Mouse (Mus musculus) lung, embryonic 16.5 days (tissue): Measurements from ENCODE around the gene Fam78b. TPM values are rescaled to one million over a fixed set of nuclear protein-coding genes. Genes with fewer than 3 reads are reported as not detected.

Experiments
- ATAC-seq: fragments of 200-750 bp; cut with Nextera tagmentation; 2 replicates; pipeline ENCODE4 v1.8.0; 2017; ENCODE audit warnings: low read depth, mild to moderate bottlenecking, moderate library complexity
- H3K27ac ChIP-seq: fragments of 300-500 bp; sonication (generic); 2 replicates; pipeline ENCODE4 v1.5.1; 2014; ENCODE audit warnings: mild to moderate bottlenecking, control low read depth, low read length
- H3K27me3 ChIP-seq: fragments of 300-500 bp; sonication (generic); 2 replicates; pipeline ENCODE4 v1.6.1; 2014; ENCODE audit warnings: low read depth, low read length, mixed read lengths; ENCODE audit not compliant: control insufficient read depth, insufficient read depth
- H3K36me3 ChIP-seq: fragments of 300-500 bp; sonication (generic); 2 replicates; pipeline ENCODE4 v1.6.1; 2014; ENCODE audit warnings: low read length; ENCODE audit not compliant: control insufficient read depth, insufficient read depth
- H3K4me1 ChIP-seq: fragments of 300-500 bp; sonication (generic); replicated peaks from 2 replicates; pipeline ENCODE4 v1.6.1; 2014; ENCODE audit warnings: low read length, mixed read lengths; ENCODE audit not compliant: control insufficient read depth, insufficient read depth
- H3K4me2 ChIP-seq: fragments of 300-500 bp; sonication (generic); 2 replicates; pipeline ENCODE4 v1.6.1; 2014; ENCODE audit warnings: low read depth, low read length, control low read depth
- H3K4me3 ChIP-seq: fragments of 300-500 bp; sonication (generic); 2 replicates; pipeline ENCODE4 v1.5.1; 2014; ENCODE audit warnings: mild to moderate bottlenecking, low read length, control low read depth
- H3K9ac ChIP-seq: fragments of 300-500 bp; sonication (generic); 2 replicates; pipeline ENCODE4 v1.6.1; 2014; ENCODE audit warnings: low read length, control low read depth
- H3K9me3 ChIP-seq: fragments of 300-500 bp; sonication (generic); 2 replicates; pipeline ENCODE4 v1.6.1; 2016; ENCODE audit warnings: low read length; ENCODE audit not compliant: control insufficient read depth
- WGBS: fragments of 180-500 bp; shearing (Covaris S2); extraction: QIAGEN DNeasy Blood & Tissue Kit; methylation state at CpG from one replicate; pipeline ENCODE4 v1.1.7; 2014; 5-methylcytosine and 5-hydroxymethylcytosine counted together
- polyA plus RNA-seq: library from polyadenylated mRNA; unstranded; fragments of >200 nt; fragmentation: Nextera tagmentation; extraction: Ambion mirVana; gene quantifications from 2 replicates; pipeline ENCODE4 v1.2.1, GENCODE M21; 2015

The Fam78b gene
- polyA plus RNA-seq, 1 experiment from 2014 or later = 0.18 TPM

DNA sequence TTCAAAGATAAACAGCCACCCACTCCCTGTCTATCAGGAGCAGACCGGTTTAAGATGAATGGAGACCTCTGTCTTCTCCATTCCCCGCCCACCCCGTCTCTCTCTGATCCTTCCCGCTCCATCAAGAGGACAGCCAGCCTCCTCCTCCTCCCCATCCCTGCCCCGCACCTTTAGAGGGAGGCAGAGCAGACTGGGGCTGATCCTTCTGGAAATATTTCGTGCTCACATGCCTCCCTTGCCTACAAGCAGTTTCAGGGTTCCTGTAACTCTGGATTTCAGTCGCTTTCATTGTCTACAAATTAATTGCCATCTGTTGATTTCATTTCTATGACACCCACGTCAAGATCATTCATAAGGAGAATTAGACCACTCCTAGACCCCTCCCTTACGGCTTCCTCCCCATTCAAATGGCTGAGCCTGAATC lies 20.8 kb downstream of the Fam78b start:
- Histone ChIP-seq H3K27me3 (no peaks in the 10 kb centered on the region), H3K9me3 (no peaks in the 10 kb centered on the region), H3K4me3 (no peak overlapping the region), H3K4me1 (no peaks in the 10 kb centered on the region), H3K36me3 (no peaks in the 10 kb centered on the region), H3K27ac (no peak overlapping the region), H3K4me2 (no peak overlapping the region), H3K9ac (no peak overlapping the region)
- WGBS = 34% methylated on average over 9 of the region's 9 CpGs
- no peak for ATAC-seq

DNA sequence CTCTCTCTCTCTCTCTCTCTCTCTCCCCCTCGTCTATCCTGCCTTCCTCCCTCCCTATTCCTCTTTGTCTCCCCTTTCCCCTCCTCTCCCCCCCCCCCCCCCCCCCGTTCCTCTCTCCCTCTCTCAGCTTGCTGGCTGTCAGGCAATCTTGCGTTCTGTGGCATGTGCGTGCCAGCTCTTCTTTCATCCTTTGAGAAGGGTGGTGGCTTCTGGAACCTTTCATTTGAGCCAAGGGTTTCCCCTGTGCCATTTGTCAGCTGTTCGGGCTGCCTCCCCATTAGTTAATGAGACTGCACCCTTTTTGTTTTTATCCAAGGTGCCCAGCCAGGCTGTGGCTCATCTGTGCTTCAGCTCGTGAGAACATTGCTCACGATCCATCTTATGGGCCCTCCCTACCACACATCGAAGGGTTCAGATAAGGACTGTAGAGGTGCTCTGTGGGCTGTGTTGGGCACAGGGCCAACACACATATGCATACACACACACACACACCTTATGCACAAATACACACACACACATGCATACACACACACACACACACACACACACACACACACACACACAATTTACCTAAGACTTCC lies 21.4 kb downstream of the Fam78b start:
- Histone ChIP-seq H3K4me1 (no peaks in the 10 kb centered on the region), H3K36me3 (no peaks in the 10 kb centered on the region), H3K27ac (no peak overlapping the region), H3K4me2 (no peak overlapping the region), H3K27me3 (no peaks in the 10 kb centered on the region), H3K9ac (no peak overlapping the region), H3K4me3 (no peak overlapping the region), H3K9me3 (no peaks in the 10 kb centered on the region; the same call in 1 of the 2 replicates)
- no peak for ATAC-seq
- 42% methylated on average over 6 of the region's 8 CpGs for WGBS

- no peak overlapping the region for H3K27ac ChIP-seq
- no peaks in the 10 kb centered on the region for H3K27me3 ChIP-seq
- no peaks in the 10 kb centered on the region for H3K4me1 ChIP-seq
- H3K4me3 ChIP-seq = no peak overlapping the region
- no peak for ATAC-seq
- no peak overlapping the region for H3K9ac ChIP-seq
- H3K9me3 ChIP-seq = no peaks in the 10 kb centered on the region; the same call in 1 of the 2 replicates
- 83% methylated on average over 11 of the region's 11 CpGs for WGBS
- H3K4me2 ChIP-seq = no peak overlapping the region
- no peaks in the 10 kb centered on the region for H3K36me3 ChIP-seq
Observed at GRCm38 (mm10) chr1:167023794-167024193, 22.6 kb downstream of the Fam78b start.

- Histone ChIP-seq H3K4me2 (no peak overlapping the region), H3K9ac (no peak overlapping the region), H3K4me3 (no peak overlapping the region), H3K27me3 (no peaks in the 10 kb centered on the region), H3K9me3 (no peaks in the 10 kb centered on the region; the same call in 1 of the 2 replicates), H3K36me3 (no peaks in the 10 kb centered on the region), H3K4me1 (no peaks in the 10 kb centered on the region), H3K27ac (no peak overlapping the region)
- WGBS = 51% methylated on average over 4 of the region's 4 CpGs
- no peak for ATAC-seq
Observed at GRCm38 (mm10) chr1:167024961-167025360, 23.7 kb downstream of the Fam78b start.

DNA sequence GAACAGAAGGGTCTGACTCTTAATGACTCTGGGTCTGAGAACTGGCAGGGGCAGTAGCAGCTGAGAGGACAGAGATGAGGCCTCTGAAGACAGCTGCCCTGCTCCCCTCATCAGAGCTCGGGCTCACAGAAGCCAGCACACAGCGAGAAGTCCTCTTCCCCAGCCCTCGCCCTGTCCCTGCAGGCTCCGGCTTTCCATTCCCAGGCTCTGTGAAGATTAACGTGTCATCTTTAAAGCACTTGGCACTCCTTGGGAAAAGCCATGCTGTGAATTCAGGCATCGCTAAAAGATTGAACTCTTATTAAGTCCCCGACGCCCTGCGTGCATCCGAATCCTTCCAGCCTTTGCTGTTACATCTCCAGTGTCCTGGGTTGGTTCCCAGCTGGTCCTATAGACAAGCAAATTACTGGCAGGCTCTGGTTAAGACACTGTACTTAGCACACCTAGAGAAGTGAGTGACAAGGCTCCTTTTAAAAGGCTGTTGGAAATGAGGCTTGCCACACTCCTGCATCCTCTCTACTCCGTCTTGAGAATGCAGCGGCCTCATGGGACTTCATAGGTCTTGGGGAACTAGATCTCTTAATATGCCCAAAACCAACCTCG lies 30.9 kb downstream of the Fam78b start:
- H3K4me2 ChIP-seq = no peak overlapping the region
- H3K27ac ChIP-seq = no peak overlapping the region
- 70% methylated on average over 13 of the region's 13 CpGs for WGBS
- no peaks in the 10 kb centered on the region for H3K27me3 ChIP-seq
- H3K36me3 ChIP-seq = no peaks in the 10 kb centered on the region
- H3K4me3 ChIP-seq = no peak overlapping the region
- no peaks in the 10 kb centered on the region; the same call in 1 of the 2 replicates for H3K9me3 ChIP-seq
- ATAC-seq = no peak
- no peak overlapping the region for H3K9ac ChIP-seq
- no peaks in the 10 kb centered on the region for H3K4me1 ChIP-seq

- Histone ChIP-seq H3K27ac (no peak overlapping the region), H3K9ac (no peak overlapping the region), H3K4me2 (no peak overlapping the region), H3K4me1 (no peaks in the 10 kb centered on the region), H3K36me3 (no peaks in the 10 kb centered on the region), H3K4me3 (no peak overlapping the region), H3K27me3 (no peaks in the 10 kb centered on the region), H3K9me3 (no peaks in the 10 kb centered on the region)
- no peak for ATAC-seq
- 68% methylated on average over 1 of the region's 1 CpGs for WGBS
Observed at GRCm38 (mm10) chr1:167034435-167034834, 33.2 kb downstream of the Fam78b start.

DNA sequence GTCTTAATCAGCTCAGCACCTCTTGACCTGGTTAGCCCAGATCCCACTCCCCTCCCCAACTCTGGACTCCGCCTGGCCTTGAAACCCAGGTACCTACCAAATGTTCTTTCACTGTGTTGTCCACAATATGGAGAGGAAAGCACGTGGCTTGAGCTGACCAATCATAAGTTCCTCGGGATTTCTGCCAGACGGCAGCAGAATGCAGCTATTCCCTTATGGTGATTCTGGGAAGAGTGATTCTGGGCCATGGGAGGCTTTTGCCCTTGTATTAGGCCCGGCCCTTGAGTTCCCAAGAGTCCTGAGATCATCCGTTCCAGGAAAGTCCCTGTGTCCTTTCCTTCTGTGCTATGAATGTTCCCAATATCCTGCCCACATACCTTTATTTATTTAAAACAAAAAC lies 41.3 kb downstream of the Fam78b start:
- no peaks in the 10 kb centered on the region for H3K36me3 ChIP-seq
- no peak for ATAC-seq

DNA sequence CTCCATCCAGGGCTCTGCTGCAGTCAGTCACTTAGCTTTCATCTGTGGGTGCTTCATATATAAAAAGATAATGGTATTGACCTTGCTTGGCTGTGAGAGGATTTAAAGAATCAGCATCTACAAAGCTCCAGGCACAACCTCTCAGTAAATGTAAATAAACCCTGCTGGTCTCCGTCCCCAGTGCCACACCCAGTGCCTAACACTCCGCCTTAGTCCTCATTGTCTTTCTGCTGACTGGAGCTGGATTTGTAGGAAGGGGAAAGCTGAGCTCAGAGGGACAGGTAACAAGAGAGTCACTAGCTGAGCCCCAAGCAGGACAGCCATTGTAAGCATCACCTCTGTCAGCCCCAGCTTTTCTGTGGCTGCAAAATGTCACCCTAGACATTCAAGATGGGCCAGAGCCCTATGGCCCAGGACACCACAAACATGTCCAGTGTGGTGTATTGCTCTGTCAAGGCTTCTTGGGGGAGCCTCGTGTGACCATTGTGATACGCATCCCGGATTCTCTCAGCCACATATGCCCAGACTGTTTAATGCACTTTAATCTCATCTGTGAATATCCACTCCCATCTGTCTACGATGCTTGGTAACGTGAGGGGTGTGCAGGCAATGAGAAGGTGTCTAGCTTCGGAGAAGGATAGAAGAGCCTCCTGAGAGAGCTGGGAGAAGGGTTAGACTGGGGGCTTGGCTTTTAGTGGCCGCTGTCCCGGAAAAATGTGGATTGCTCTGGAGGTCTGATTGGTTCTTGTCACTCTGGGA lies 45.1 kb downstream of the Fam78b start:
- H3K9ac ChIP-seq = no peak overlapping the region
- no peaks in the 10 kb centered on the region for H3K4me1 ChIP-seq
- no peaks in the 10 kb centered on the region for H3K9me3 ChIP-seq
- no peak overlapping the region for H3K4me3 ChIP-seq
- no peak overlapping the region for H3K27ac ChIP-seq
- ATAC-seq = no peak
- H3K27me3 ChIP-seq = no peaks in the 10 kb centered on the region
- H3K4me2 ChIP-seq = no peak overlapping the region
- no peaks in the 10 kb centered on the region for H3K36me3 ChIP-seq
- 47% methylated on average over 10 of the region's 10 CpGs for WGBS

More for the DNA sequence above, 41.3 kb downstream of the Fam78b start:
- Histone ChIP-seq H3K4me2 (no peak overlapping the region), H3K4me3 (no peak overlapping the region), H3K9me3 (no peaks in the 10 kb centered on the region), H3K4me1 (no peaks in the 10 kb centered on the region), H3K27ac (no peak overlapping the region), H3K27me3 (no peaks in the 10 kb centered on the region), H3K9ac (no peak overlapping the region)
- WGBS = 81% methylated on average over 6 of the region's 6 CpGs

DNA sequence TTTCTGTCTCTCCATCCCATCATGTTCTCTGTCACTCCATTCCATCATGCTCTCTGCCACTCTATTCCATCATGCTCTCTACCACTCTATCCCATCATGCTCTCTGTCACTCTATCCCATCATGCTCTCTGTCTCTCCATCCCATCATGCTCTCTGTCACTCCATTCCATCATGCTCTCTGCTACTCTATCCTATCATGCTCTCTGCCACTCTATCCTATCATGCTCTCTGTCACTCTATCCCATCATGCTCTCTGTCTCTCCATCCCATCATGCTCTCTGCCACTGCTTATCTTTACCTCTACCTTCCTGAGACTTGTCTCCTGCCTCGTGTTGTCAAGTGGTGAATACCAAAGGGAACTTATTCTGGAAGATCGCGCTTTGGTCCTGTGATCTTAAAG lies 49.6 kb downstream of the Fam78b start:
- no peak overlapping the region for H3K4me2 ChIP-seq
- H3K9ac ChIP-seq = no peak overlapping the region
- H3K27ac ChIP-seq = no peak overlapping the region
- WGBS = 70% methylated on average over 3 of the region's 3 CpGs
- H3K4me1 ChIP-seq = no peaks in the 10 kb centered on the region
- no peak overlapping the region for H3K4me3 ChIP-seq
- no peaks in the 10 kb centered on the region for H3K27me3 ChIP-seq
- no peaks in the 10 kb centered on the region for H3K36me3 ChIP-seq
- ATAC-seq = no peak
- H3K9me3 ChIP-seq = no peaks in the 10 kb centered on the region
